Mouse (Mus musculus): ENCODE measurements at regions not wholly inside any gene's neighbourhood (a gene's known extent, or its start where the extent isn't known, plus 50 kb on each side); places are given as distances from the start of the nearest gene placed in this dataset.
A peak's percentile ranks its signal among the peaks of the same experiment; 100 is the strongest.

- WGBS, result 78% methylated on average over 5 of the region's 5 CpGs
- Histone ChIP-seq H3K4me2 (ENCODE audit: low read depth, low read length) (no peak overlapping the region), H3K27ac (ENCODE audit: low read length) (no peak overlapping the region), H3K4me3 (ENCODE audit: low read length) (no peak overlapping the region), H3K36me3 (ENCODE audit: control insufficient read depth, insufficient read depth, low read length) (no peaks in the 10 kb centered on the region), H3K9me3 (ENCODE audit: control insufficient read depth, low read length) (no peaks in the 10 kb centered on the region), H3K9ac (ENCODE audit: low read length) (no peak overlapping the region), H3K27me3 (ENCODE audit: control insufficient read depth, insufficient read depth, low read depth, low read length) (no peaks in the 10 kb centered on the region), H3K4me1 (replicated peaks; ENCODE audit: control insufficient read depth, insufficient read depth, low read length) (no peaks in the 10 kb centered on the region)
- no peak for ATAC-seq (ENCODE audit: low read depth)
Observed at GRCm38 (mm10) chr19:25729103-25729502, 56.9 kb downstream of the Dmrt2 start.

DNA sequence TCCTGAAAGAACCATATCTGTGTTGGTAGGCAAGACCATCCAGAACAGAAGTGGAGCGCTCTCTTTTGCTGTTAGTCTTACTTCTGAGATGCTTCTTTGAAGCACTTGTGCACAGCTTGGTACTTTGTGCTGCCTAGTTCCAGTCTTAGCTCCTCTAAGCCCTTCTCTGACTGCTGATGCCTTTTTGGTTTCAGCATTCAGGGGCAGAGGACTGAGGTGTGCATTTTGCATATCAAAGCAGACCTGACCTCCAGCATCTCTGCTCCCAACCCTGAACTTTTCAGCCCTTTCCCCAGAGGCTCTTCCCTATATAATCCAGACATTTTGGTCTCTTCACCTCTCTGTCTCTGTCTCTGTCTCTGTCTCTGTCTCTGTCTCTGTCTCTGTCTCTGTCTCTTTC lies 57.4 kb downstream of the Dmrt2 start:
- Histone ChIP-seq H3K9me3 (ENCODE audit: control insufficient read depth, low read length) (no peaks in the 10 kb centered on the region), H3K4me1 (replicated peaks; ENCODE audit: control insufficient read depth, insufficient read depth, low read length) (no peaks in the 10 kb centered on the region), H3K27ac (ENCODE audit: low read length) (no peak overlapping the region), H3K9ac (ENCODE audit: low read length) (no peak overlapping the region), H3K4me3 (ENCODE audit: low read length) (no peak overlapping the region), H3K36me3 (ENCODE audit: control insufficient read depth, insufficient read depth, low read length) (no peaks in the 10 kb centered on the region), H3K4me2 (ENCODE audit: low read depth, low read length) (no peak overlapping the region), H3K27me3 (ENCODE audit: control insufficient read depth, insufficient read depth, low read depth, low read length) (no peaks in the 10 kb centered on the region)
- ATAC-seq (ENCODE audit: low read depth), result no peak
- 85% methylated on average over 1 of the region's 1 CpGs for WGBS

DNA sequence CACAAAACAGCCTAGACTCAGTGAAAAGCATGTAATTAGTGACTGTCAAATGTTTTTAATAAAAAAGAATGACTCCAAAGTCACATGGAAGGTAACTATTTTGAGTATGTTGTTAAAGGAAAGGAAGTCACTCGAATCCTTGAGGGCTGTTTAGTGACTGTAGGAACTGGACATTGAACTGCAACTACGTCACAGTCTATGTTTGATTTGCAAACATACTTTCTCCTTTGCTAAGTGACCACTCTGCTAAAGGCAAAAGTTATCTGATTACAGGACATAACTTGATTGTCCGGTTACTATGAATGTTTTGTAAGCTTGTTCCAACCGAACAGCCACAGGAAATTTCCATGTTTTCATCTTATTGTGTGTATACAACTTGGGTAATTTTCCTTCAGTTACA lies 106.2 kb downstream of the Dmrt2 start:
- H3K9ac ChIP-seq (ENCODE audit: low read length), result no peak overlapping the region
- H3K36me3 ChIP-seq (ENCODE audit: control insufficient read depth, insufficient read depth, low read length), result no peaks in the 10 kb centered on the region
- no peaks in the 10 kb centered on the region for H3K4me1 ChIP-seq (replicated peaks; ENCODE audit: control insufficient read depth, insufficient read depth, low read length)
- no peak overlapping the region for H3K4me3 ChIP-seq (ENCODE audit: low read length)
- H3K27me3 ChIP-seq (ENCODE audit: control insufficient read depth, insufficient read depth, low read depth, low read length), result no peaks in the 10 kb centered on the region
- H3K27ac ChIP-seq (ENCODE audit: low read length), result no peak overlapping the region
- no peak overlapping the region for H3K4me2 ChIP-seq (ENCODE audit: low read depth, low read length)
- 53% methylated on average over 4 of the region's 4 CpGs for WGBS
- ATAC-seq (ENCODE audit: low read depth), result no peak
- no peaks in the 10 kb centered on the region for H3K9me3 ChIP-seq (ENCODE audit: control insufficient read depth, low read length)

DNA sequence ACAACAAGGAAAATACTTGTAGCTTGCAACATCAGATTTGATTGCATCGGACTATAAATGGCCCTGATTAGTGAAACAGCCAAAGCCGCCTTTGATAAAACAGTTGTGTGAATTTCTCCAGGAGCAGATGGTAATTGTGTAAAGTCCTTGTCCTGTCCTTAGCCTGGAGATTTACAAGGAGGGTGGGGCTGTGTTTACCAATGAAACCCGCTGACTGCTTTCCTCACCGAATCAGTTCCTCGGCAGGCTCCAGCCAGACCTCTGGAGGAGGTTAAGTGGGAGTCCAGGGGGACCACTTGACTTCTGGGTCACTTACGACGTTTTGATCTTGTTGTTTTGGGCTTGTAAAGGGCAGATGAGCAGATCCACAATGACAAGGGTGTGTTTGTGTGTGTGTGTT lies 107.1 kb downstream of the Dmrt2 start:
- Histone ChIP-seq H3K27ac (ENCODE audit: low read length) (no peak overlapping the region), H3K9me3 (ENCODE audit: control insufficient read depth, low read length) (no peaks in the 10 kb centered on the region), H3K4me1 (replicated peaks; ENCODE audit: control insufficient read depth, insufficient read depth, low read length) (no peaks in the 10 kb centered on the region), H3K4me2 (ENCODE audit: low read depth, low read length) (no peak overlapping the region), H3K4me3 (ENCODE audit: low read length) (no peak overlapping the region), H3K27me3 (ENCODE audit: control insufficient read depth, insufficient read depth, low read depth, low read length) (no peaks in the 10 kb centered on the region), H3K36me3 (ENCODE audit: control insufficient read depth, insufficient read depth, low read length) (no peaks in the 10 kb centered on the region), H3K9ac (ENCODE audit: low read length) (no peak overlapping the region)
- WGBS, result 45% methylated on average over 7 of the region's 7 CpGs
- ATAC-seq (ENCODE audit: low read depth), result no peak

DNA sequence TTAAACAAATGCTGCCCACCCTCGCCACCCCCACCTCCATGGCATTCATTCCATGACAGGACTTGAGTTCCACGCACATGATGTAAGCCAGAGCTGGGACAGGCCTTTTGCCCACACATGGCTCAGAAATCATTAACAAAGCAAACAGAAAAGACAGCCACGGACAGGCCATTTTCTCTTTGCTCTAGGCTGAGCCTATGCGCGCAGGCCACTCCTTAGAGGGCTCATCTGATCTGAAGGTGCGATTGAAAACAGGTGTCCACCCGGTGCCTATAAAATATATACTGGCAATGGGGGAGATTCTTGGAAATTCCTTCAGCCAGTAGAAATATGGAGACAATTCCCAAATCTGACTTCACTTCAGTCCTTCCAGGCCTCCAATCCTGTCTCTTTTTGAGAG lies 109.1 kb downstream of the Dmrt2 start:
- ATAC-seq (ENCODE audit: low read depth), result no peak
- no peaks in the 10 kb centered on the region for H3K4me1 ChIP-seq (replicated peaks; ENCODE audit: control insufficient read depth, insufficient read depth, low read length)
- no peak overlapping the region for H3K27ac ChIP-seq (ENCODE audit: low read length)
- H3K9me3 ChIP-seq (ENCODE audit: control insufficient read depth, low read length), result no peaks in the 10 kb centered on the region
- H3K4me2 ChIP-seq (ENCODE audit: low read depth, low read length), result no peak overlapping the region
- H3K9ac ChIP-seq (ENCODE audit: low read length), result no peak overlapping the region
- WGBS, result 70% methylated on average over 7 of the region's 7 CpGs
- no peaks in the 10 kb centered on the region for H3K36me3 ChIP-seq (ENCODE audit: control insufficient read depth, insufficient read depth, low read length)
- no peaks in the 10 kb centered on the region for H3K27me3 ChIP-seq (ENCODE audit: control insufficient read depth, insufficient read depth, low read depth, low read length)
- no peak overlapping the region for H3K4me3 ChIP-seq (ENCODE audit: low read length)

GRCm38 (mm10) chr19:25802692-25803091 lies 130.5 kb downstream of the Dmrt2 start:
- Histone ChIP-seq H3K27ac (ENCODE audit: low read length) (no peak overlapping the region), H3K27me3 (ENCODE audit: control insufficient read depth, insufficient read depth, low read depth, low read length) (no peaks in the 10 kb centered on the region), H3K4me2 (ENCODE audit: low read depth, low read length) (no peak overlapping the region), H3K9me3 (ENCODE audit: control insufficient read depth, low read length) (no peaks in the 10 kb centered on the region), H3K4me3 (ENCODE audit: low read length) (no peak overlapping the region), H3K9ac (ENCODE audit: low read length) (no peak overlapping the region), H3K4me1 (replicated peaks; ENCODE audit: control insufficient read depth, insufficient read depth, low read length) (no peaks in the 10 kb centered on the region), H3K36me3 (ENCODE audit: control insufficient read depth, insufficient read depth, low read length) (no peaks in the 10 kb centered on the region)
- 67% methylated on average over 7 of the region's 7 CpGs for WGBS
- no peak for ATAC-seq (ENCODE audit: low read depth)

- Histone ChIP-seq H3K27ac (ENCODE audit: low read length) (no peak overlapping the region), H3K4me2 (ENCODE audit: low read depth, low read length) (no peak overlapping the region), H3K4me1 (replicated peaks; ENCODE audit: control insufficient read depth, insufficient read depth, low read length) (no peaks in the 10 kb centered on the region), H3K9me3 (ENCODE audit: control insufficient read depth, low read length) (no peaks in the 10 kb centered on the region), H3K9ac (ENCODE audit: low read length) (no peak overlapping the region), H3K4me3 (ENCODE audit: low read length) (no peak overlapping the region), H3K27me3 (ENCODE audit: control insufficient read depth, insufficient read depth, low read depth, low read length) (no peaks in the 10 kb centered on the region), H3K36me3 (ENCODE audit: control insufficient read depth, insufficient read depth, low read length) (no peaks in the 10 kb centered on the region)
- ATAC-seq (ENCODE audit: low read depth), result no peak
- WGBS, result 60% methylated on average over 11 of the region's 11 CpGs
Observed at GRCm38 (mm10) chr19:25805351-25805750, 133.1 kb downstream of the Dmrt2 start.

GRCm38 (mm10) chr19:25813651-25814050 lies 141.4 kb downstream of the Dmrt2 start:
- Histone ChIP-seq H3K27me3 (ENCODE audit: control insufficient read depth, insufficient read depth, low read depth, low read length) (no peaks in the 10 kb centered on the region), H3K9me3 (ENCODE audit: control insufficient read depth, low read length) (no peaks in the 10 kb centered on the region), H3K9ac (ENCODE audit: low read length) (no peak overlapping the region), H3K4me2 (ENCODE audit: low read depth, low read length) (no peak overlapping the region), H3K36me3 (ENCODE audit: control insufficient read depth, insufficient read depth, low read length) (no peaks in the 10 kb centered on the region), H3K4me3 (ENCODE audit: low read length) (no peak overlapping the region), H3K27ac (ENCODE audit: low read length) (no peak overlapping the region), H3K4me1 (replicated peaks; ENCODE audit: control insufficient read depth, insufficient read depth, low read length) (no peaks in the 10 kb centered on the region)
- 85% methylated on average over 7 of the region's 7 CpGs for WGBS
- no peak for ATAC-seq (ENCODE audit: low read depth)

DNA sequence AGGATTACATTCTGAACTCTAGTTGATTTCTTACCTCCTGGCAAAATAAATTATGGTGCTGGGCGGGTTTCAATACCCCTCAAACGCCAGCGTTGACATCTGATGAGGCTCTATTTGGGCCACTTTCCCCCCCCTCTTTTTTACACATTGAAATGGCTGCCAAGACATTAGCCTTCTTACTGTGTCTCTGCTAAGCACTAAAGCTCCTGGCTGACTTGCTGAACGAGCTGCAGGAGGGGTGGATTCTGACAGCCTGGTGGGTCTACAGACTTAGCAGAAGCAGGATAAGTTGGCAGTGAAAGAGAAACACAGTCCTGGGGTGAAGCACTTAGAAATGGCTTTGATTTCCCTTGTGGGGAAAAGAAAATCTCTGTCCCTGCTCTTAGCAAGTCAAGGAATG lies 172.9 kb downstream of the Dmrt2 start:
- Histone ChIP-seq H3K27ac (ENCODE audit: low read length) (no peak overlapping the region), H3K4me2 (ENCODE audit: low read depth, low read length) (no peak overlapping the region)
- 50% methylated on average over 4 of the region's 4 CpGs for WGBS

DNA sequence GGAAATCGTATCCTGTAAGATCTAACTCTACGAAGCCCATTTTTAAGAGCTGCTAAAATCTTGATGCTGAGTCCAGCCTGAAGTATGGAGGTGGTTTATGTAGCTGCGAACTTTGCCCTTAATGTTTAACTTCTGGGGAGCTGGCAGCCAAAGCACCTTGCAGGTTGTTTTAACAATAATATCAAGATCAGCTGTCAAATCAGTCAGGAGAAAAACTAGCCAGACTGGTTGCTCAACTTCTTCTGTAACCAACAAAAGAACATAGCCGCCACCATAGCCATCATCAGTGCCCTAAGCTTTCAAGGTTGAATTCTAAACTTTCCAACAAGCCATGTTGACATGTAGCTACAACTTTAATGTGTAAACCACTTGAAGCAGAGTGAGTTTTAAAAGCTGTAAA lies 184.1 kb downstream of the Dmrt2 start:
- Histone ChIP-seq H3K4me1 (replicated peaks; ENCODE audit: control insufficient read depth, insufficient read depth, low read length) (peaks cover 4% of the 10 kb centered on the region; the same call in 1 of the 2 replicates), H3K4me2 (ENCODE audit: low read depth, low read length) (no peak overlapping the region), H3K27ac (ENCODE audit: low read length) (no peak overlapping the region), H3K9ac (ENCODE audit: low read length) (no peak overlapping the region), H3K27me3 (ENCODE audit: control insufficient read depth, insufficient read depth, low read depth, low read length) (no peaks in the 10 kb centered on the region), H3K36me3 (ENCODE audit: control insufficient read depth, insufficient read depth, low read length) (no peaks in the 10 kb centered on the region), H3K4me3 (ENCODE audit: low read length) (no peak overlapping the region), H3K9me3 (ENCODE audit: control insufficient read depth, low read length) (no peaks in the 10 kb centered on the region)
- ATAC-seq (ENCODE audit: low read depth), result peak; percentile 72
- 39% methylated on average over 4 of the region's 4 CpGs for WGBS

More for the DNA sequence above, 172.9 kb downstream of the Dmrt2 start:
- ATAC-seq (ENCODE audit: low read depth), result no peak
- H3K9me3 ChIP-seq (ENCODE audit: control insufficient read depth, low read length), result no peaks in the 10 kb centered on the region
- H3K27me3 ChIP-seq (ENCODE audit: control insufficient read depth, insufficient read depth, low read depth, low read length), result no peaks in the 10 kb centered on the region
- no peaks in the 10 kb centered on the region for H3K36me3 ChIP-seq (ENCODE audit: control insufficient read depth, insufficient read depth, low read length)
- H3K4me1 ChIP-seq (replicated peaks; ENCODE audit: control insufficient read depth, insufficient read depth, low read length), result no peaks in the 10 kb centered on the region
- H3K4me3 ChIP-seq (ENCODE audit: low read length), result no peak overlapping the region
- H3K9ac ChIP-seq (ENCODE audit: low read length), result no peak overlapping the region

Data from lung, embryonic 16.5 days (tissue).